Comparison of ENCODE assay signal across 16 mouse cellular contexts in the genomic region with DNA sequence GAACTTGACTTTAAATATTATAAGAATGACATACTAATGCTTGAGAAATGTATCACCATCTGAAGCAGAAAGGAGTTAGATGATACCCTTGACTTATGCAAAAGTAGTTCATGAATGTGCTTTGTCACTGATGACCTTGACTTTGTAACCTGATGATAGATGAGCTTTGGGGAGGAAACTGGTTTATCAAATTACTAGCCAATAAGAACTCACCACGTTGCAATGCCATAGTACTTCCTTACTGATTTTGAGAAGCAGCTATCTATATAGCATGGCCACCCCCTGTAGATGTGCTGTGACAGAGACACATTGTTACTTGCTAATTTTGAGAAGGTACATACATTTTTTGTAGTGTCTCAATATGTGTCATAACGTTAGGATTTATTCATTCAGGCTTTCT.
"Had no signal": no experiment of that assay in that cellular context is flagged by ENCODE, and none has a peak within 500 bp of the region (broad histone marks: within the 10 kb centered on the region; RNA-seq: fewer than 3 reads in every experiment).

No protein-coding gene starts in this region.

- H3K4me1 ChIP-seq: neural tube, embryonic 13.5 days; neural tube, embryonic 15.5 days; stomach, embryonic 15.5 days had no signal

- H3K27ac ChIP-seq: neural tube, embryonic 13.5 days; neural tube, embryonic 15.5 days; stomach, embryonic 15.5 days; stomach, postnatal 0 days had no signal

- H3K27me3 ChIP-seq: neural tube, embryonic 13.5 days; neural tube, embryonic 15.5 days; stomach, embryonic 15.5 days had no signal

- DNase-seq: retina, postnatal 1 day; right cerebral cortex, adult 18-20 months; right cerebral cortex, postnatal 14 days; right cerebral cortex, postnatal 25 days; right cerebral cortex, postnatal 4 days; spleen, adult 18-20 months; thymus, adult 18-20 months; thymus, adult 2 months; thymus, postnatal 14 days; thymus, postnatal 25 days; thymus, postnatal 36 days; thymus, postnatal 4 days had no signal

- H3K9ac ChIP-seq: neural tube, embryonic 13.5 days; neural tube, embryonic 15.5 days; stomach, embryonic 15.5 days had no signal

- H3K36me3 ChIP-seq: neural tube, embryonic 13.5 days; neural tube, embryonic 15.5 days; stomach, embryonic 15.5 days had no signal

- H3K4me3 ChIP-seq: neural tube, embryonic 13.5 days; neural tube, embryonic 15.5 days; stomach, embryonic 15.5 days had no signal

- H3K9me3 ChIP-seq: neural tube, embryonic 13.5 days; neural tube, embryonic 15.5 days; stomach, embryonic 15.5 days had no signal
